Mouse (Mus musculus) C2C12 (cell line): ENCODE results near the gene Olfml2a.

Experiments used
- CEBPB ChIP-seq: IDR thresholded peaks from one replicate; pipeline ENCODE4 v1.6.1; 2011; ENCODE audit warnings: low read depth, mild to moderate bottlenecking, control low read depth, moderate library complexity
- CTCF ChIP-seq: IDR thresholded peaks from one replicate; pipeline ENCODE4 v1.5.1; 2011; ENCODE audit not compliant: control insufficient read depth, insufficient read depth, insufficient read length
- FOSL1 ChIP-seq: IDR thresholded peaks from one replicate; pipeline ENCODE4 v1.8.0; 2011; ENCODE audit warnings: mild to moderate bottlenecking, low read length; ENCODE audit not compliant: poor library complexity, insufficient read depth, severe bottlenecking
- MAX ChIP-seq: IDR thresholded peaks from one replicate; pipeline ENCODE4 v1.6.1; 2011; ENCODE audit warnings: mild to moderate bottlenecking, control low read depth
- MYOD1 ChIP-seq: IDR thresholded peaks from one replicate; pipeline ENCODE4 v1.6.1; 2011; ENCODE audit warnings: low read depth; ENCODE audit not compliant: control insufficient read depth, insufficient read length
- MYOG ChIP-seq: IDR thresholded peaks from one replicate; pipeline ENCODE4 v1.6.1; 2011; ENCODE audit not compliant: control insufficient read depth, insufficient read length; ENCODE audit errors: extremely low read depth
- USF1 ChIP-seq: IDR thresholded peaks from one replicate; pipeline ENCODE4 v1.6.1; 2011; ENCODE audit warnings: low read depth, mild to moderate bottlenecking, control low read depth, moderate library complexity

DNA sequence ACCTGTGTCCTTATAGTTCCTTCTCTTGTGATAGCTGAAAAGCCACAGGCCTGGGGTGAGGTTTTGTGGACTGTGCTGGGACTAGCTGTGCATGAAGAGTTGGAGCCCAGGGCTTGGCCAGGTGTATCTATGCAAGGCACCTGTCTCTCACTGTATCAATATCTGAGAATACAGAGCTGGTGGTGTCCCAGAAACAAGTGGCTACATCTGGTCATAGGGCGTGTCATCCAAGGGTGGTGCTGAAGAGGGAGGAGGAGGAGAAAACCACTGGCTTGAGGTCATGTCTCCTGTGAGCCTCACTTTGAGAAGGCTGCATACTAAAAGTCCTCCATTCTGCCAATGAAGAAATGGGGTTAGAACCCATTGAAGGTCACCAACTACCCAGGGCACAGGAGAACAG, 6.2 kb downstream of the Olfml2a start:
- TF ChIP-seq CTCF (no peak), MAX (no peak), MYOG (no peak), MYOD1 (no peak), USF1 (no peak), CEBPB (no peak), FOSL1 (no peak)
